Mouse (Mus musculus) liver, embryonic 14.5 days (tissue): ENCODE measurements around the gene Arl15. TPM values are rescaled to one million over a fixed set of nuclear protein-coding genes. Genes with fewer than 3 reads are reported as not detected.

Source experiments
- ATAC-seq: fragments of 200-750 bp; cut with Nextera tagmentation; 2 replicates; pipeline ENCODE4 v1.8.0; 2017; ENCODE audit warnings: moderate number of reproducible peaks, mild to moderate bottlenecking, moderate library complexity; ENCODE audit not compliant: insufficient read depth
- DNase-seq, 3 experiments: peaks; one replicate each; pipeline ENCODE4 v3.0.0-alpha.2; 2012 to 2013; ENCODE audit warnings: low read depth in 3 of 3, low spot score in 3 of 3
- H3K27ac ChIP-seq: fragments of 300-500 bp; sonication (generic); 2 replicates; pipeline ENCODE4 v1.5.1; 2014; ENCODE audit warnings: moderate library complexity, mild to moderate bottlenecking, control low read depth, inconsistent platforms
- H3K27me3 ChIP-seq: fragments of 300-500 bp; sonication (generic); 2 replicates; pipeline ENCODE4 v1.6.1; 2014; ENCODE audit warnings: mild to moderate bottlenecking, low read length, moderate library complexity; ENCODE audit not compliant: control insufficient read depth, insufficient read depth
- H3K36me3 ChIP-seq: fragments of 300-500 bp; sonication (generic); replicated peaks from 2 replicates; pipeline ENCODE4 v1.6.1; 2014; ENCODE audit warnings: low read depth; ENCODE audit not compliant: control insufficient read depth, insufficient read depth
- H3K4me1 ChIP-seq, 2 experiments: fragments of 200-500 bp in 1 of 2; fragments of 300-500 bp in 1 of 2; sonication (generic) in 1 of 2; replicated peaks; 2 replicates each; pipeline ENCODE4 v1.6.1; 2012 to 2014; ENCODE audit warnings: antibody characterized with exemption in 1 of 2, inconsistent platforms in 1 of 2, low read length in 1 of 2; ENCODE audit not compliant: control insufficient read depth in 2 of 2, insufficient read depth in 2 of 2
- H3K4me2 ChIP-seq: fragments of 300-500 bp; sonication (generic); 2 replicates; pipeline ENCODE4 v1.6.1; 2014; ENCODE audit warnings: low read depth, mild to moderate bottlenecking, control low read depth, moderate library complexity
- H3K4me3 ChIP-seq, 2 experiments: fragments of 200-500 bp in 1 of 2; fragments of 300-500 bp in 1 of 2; sonication (generic) in 1 of 2; 2 replicates each; pipeline ENCODE4 v1.5.1; 2012 to 2014; ENCODE audit warnings: low read depth in 2 of 2, low read length in 2 of 2, mild to moderate bottlenecking in 2 of 2, control low read depth in 1 of 2, inconsistent platforms in 1 of 2, moderate library complexity in 1 of 2; ENCODE audit not compliant: insufficient read depth in 1 of 2
- H3K9ac ChIP-seq: fragments of 300-500 bp; sonication (generic); replicated peaks from 2 replicates; pipeline ENCODE4 v1.6.1; 2014; ENCODE audit warnings: mild to moderate bottlenecking, control low read depth, moderate library complexity
- H3K9me3 ChIP-seq: fragments of 300-500 bp; sonication (generic); 2 replicates; pipeline ENCODE4 v1.6.1; 2016; ENCODE audit warnings: low read length, mixed read lengths; ENCODE audit not compliant: control insufficient read depth
- CTCF ChIP-seq: IDR thresholded peaks from 2 replicates; pipeline ENCODE4 v1.5.1; 2016; ENCODE audit warnings: antibody characterized with exemption, low read depth, control low read depth
- EP300 ChIP-seq: IDR thresholded peaks from 2 replicates; pipeline ENCODE4 v1.6.1; 2016; ENCODE audit warnings: antibody characterized with exemption, low read depth
- WGBS: fragments of 180-500 bp; shearing (Covaris S2); extraction: QIAGEN DNeasy Blood & Tissue Kit; methylation state at CpG from one replicate; pipeline ENCODE4 v1.1.7; 2014; ENCODE audit not compliant: insufficient replicate concordance; 5-methylcytosine and 5-hydroxymethylcytosine counted together
- polyA plus RNA-seq, 2 experiments: library from polyadenylated mRNA; depleted of rRNA in 1 of 2; stranded (reverse) in 1 of 2; unstranded in 1 of 2; fragments of >200 nt; fragmentation: Nextera tagmentation in 1 of 2; extraction: Ambion mirVana in 1 of 2; gene quantifications; 2 replicates each; pipeline versions ENCODE4 v1.2.1 to v1.2.3; 2012 to 2014

Arl15 gene
- polyA plus RNA-seq, 2 experiments = 2.0 to 2.6 TPM

GRCm38 (mm10) chr13:114166439-114167183, 372.3 kb downstream of the Arl15 start:
- 50% methylated on average over 12 of the region's 12 CpGs for WGBS
- H3K4me2 ChIP-seq = no peak overlapping the region
- no peak for DNase-seq
- ATAC-seq = no peak
- H3K4me3 ChIP-seq = no peak overlapping the region
- no peaks in the 10 kb centered on the region for H3K27me3 ChIP-seq
- H3K9ac ChIP-seq = no peak overlapping the region
- no peaks in the 10 kb centered on the region; a peak in 1 of 4 replicates for H3K4me1 ChIP-seq
- no peaks in the 10 kb centered on the region for H3K36me3 ChIP-seq
- no peak overlapping the region for H3K27ac ChIP-seq
- no peaks in the 10 kb centered on the region for H3K9me3 ChIP-seq
- no peak for TF ChIP-seq CTCF
- no peak for TF ChIP-seq EP300

GRCm38 (mm10) chr13:114170061-114170460, 375.8 kb downstream of the Arl15 start:
- H3K36me3 ChIP-seq = no peaks in the 10 kb centered on the region
- H3K4me1 ChIP-seq = no peaks in the 10 kb centered on the region
- TF ChIP-seq EP300 (no peak), CTCF (no peak)
- 61% methylated on average over 5 of the region's 5 CpGs for WGBS
- no peaks in the 10 kb centered on the region for H3K27me3 ChIP-seq
- no peak overlapping the region for H3K4me3 ChIP-seq
- H3K9ac ChIP-seq = no peak overlapping the region
- H3K4me2 ChIP-seq = no peak overlapping the region
- no peak overlapping the region for H3K27ac ChIP-seq
- ATAC-seq (no peak), DNase-seq (no peak)
- H3K9me3 ChIP-seq = no peaks in the 10 kb centered on the region

GRCm38 (mm10) chr13:114171465-114171864, 377.2 kb downstream of the Arl15 start:
- H3K4me1 ChIP-seq = no peaks in the 10 kb centered on the region
- H3K27me3 ChIP-seq = no peaks in the 10 kb centered on the region
- no peak overlapping the region for H3K27ac ChIP-seq
- H3K4me2 ChIP-seq = no peak overlapping the region
- H3K9me3 ChIP-seq = no peaks in the 10 kb centered on the region
- ATAC-seq (no peak), DNase-seq (no peak)
- TF ChIP-seq CTCF = no peak
- no peak for TF ChIP-seq EP300
- no peak overlapping the region for H3K4me3 ChIP-seq
- no peak overlapping the region for H3K9ac ChIP-seq
- H3K36me3 ChIP-seq = no peaks in the 10 kb centered on the region
- 58% methylated on average over 5 of the region's 5 CpGs for WGBS

- TF ChIP-seq CTCF = no peak
- no peak for TF ChIP-seq EP300
- Histone ChIP-seq H3K4me3 (no peak overlapping the region), H3K27ac (no peak overlapping the region), H3K4me1 (no peaks in the 10 kb centered on the region), H3K36me3 (no peaks in the 10 kb centered on the region), H3K9me3 (no peaks in the 10 kb centered on the region), H3K27me3 (no peaks in the 10 kb centered on the region), H3K4me2 (no peak overlapping the region), H3K9ac (no peak overlapping the region)
- 83% methylated on average over 7 of the region's 7 CpGs for WGBS
- ATAC-seq (no peak), DNase-seq (no peak)
Observed at GRCm38 (mm10) chr13:114188107-114188506, 393.8 kb downstream of the Arl15 start.

- Histone ChIP-seq H3K4me1 (no peaks in the 10 kb centered on the region), H3K27ac (no peak overlapping the region), H3K4me3 (no peak overlapping the region), H3K9ac (no peak overlapping the region), H3K9me3 (no peaks in the 10 kb centered on the region), H3K36me3 (no peaks in the 10 kb centered on the region), H3K4me2 (no peak overlapping the region), H3K27me3 (no peaks in the 10 kb centered on the region)
- ATAC-seq (no peak), DNase-seq (no peak)
- 59% methylated on average over 7 of the region's 7 CpGs for WGBS
- TF ChIP-seq EP300 = no peak
- TF ChIP-seq CTCF = no peak
Observed at GRCm38 (mm10) chr13:114188801-114189200, 394.5 kb downstream of the Arl15 start.
